Mouse (Mus musculus) forebrain, postnatal 0 days (tissue): ENCODE results near the gene Nek7. TPM values are rescaled to one million over a fixed set of nuclear protein-coding genes. Genes with fewer than 3 reads are reported as not detected.
A peak's percentile ranks its signal among the peaks of the same experiment; 100 is the strongest.

Experiments used
- ATAC-seq: fragments of 200-750 bp; cut with Nextera tagmentation; 2 replicates; pipeline ENCODE4 v1.8.0; 2017; ENCODE audit warnings: mild to moderate bottlenecking, moderate library complexity
- DNase-seq: peaks from one replicate; pipeline ENCODE4 v3.0.0-alpha.2; 2015
- H3K27ac ChIP-seq: fragments of 300-500 bp; sonication (generic); 2 replicates; pipeline ENCODE4 v1.5.1; 2014; ENCODE audit warnings: low read depth, mild to moderate bottlenecking, antibody characterized with exemption, low read length, moderate library complexity, mixed read lengths
- H3K27me3 ChIP-seq: fragments of 300-500 bp; sonication (generic); 2 replicates; pipeline ENCODE4 v1.6.1; 2014; ENCODE audit warnings: mild to moderate bottlenecking, low read length, mixed read lengths; ENCODE audit not compliant: insufficient read depth
- H3K36me3 ChIP-seq: fragments of 300-500 bp; sonication (generic); 2 replicates; pipeline ENCODE4 v1.6.1; 2014; ENCODE audit warnings: mild to moderate bottlenecking, moderate library complexity; ENCODE audit not compliant: insufficient read depth
- H3K4me1 ChIP-seq: fragments of 300-500 bp; sonication (generic); 2 replicates; pipeline ENCODE4 v1.6.1; 2014; ENCODE audit warnings: antibody characterized with exemption; ENCODE audit not compliant: insufficient read depth
- H3K4me2 ChIP-seq: fragments of 300-500 bp; sonication (generic); 2 replicates; pipeline ENCODE4 v1.6.1; 2014; ENCODE audit warnings: low read depth, mild to moderate bottlenecking, moderate library complexity
- H3K4me3 ChIP-seq: fragments of 300-500 bp; sonication (generic); 2 replicates; pipeline ENCODE4 v1.5.1; 2014; ENCODE audit warnings: low read depth, low read length, mixed read lengths
- H3K9ac ChIP-seq: fragments of 300-500 bp; sonication (generic); 2 replicates; pipeline ENCODE4 v1.6.1; 2014; ENCODE audit warnings: mild to moderate bottlenecking
- H3K9me3 ChIP-seq: fragments of 300-500 bp; sonication (generic); 2 replicates; pipeline ENCODE4 v1.6.1; 2016; ENCODE audit warnings: low read length
- CTCF ChIP-seq: sonication (generic); IDR thresholded peaks from 2 replicates; pipeline ENCODE4 v1.5.1; 2016; ENCODE audit warnings: antibody characterized with exemption, control low read depth, low read depth
- WGBS: fragments of 180-500 bp; shearing (Covaris S2); extraction: QIAGEN DNeasy Blood & Tissue Kit; methylation state at CpG from one replicate; pipeline ENCODE4 v1.1.7; 2014; 5-methylcytosine and 5-hydroxymethylcytosine counted together
- polyA plus RNA-seq: library from polyadenylated mRNA; unstranded; fragments of >200 nt; fragmentation: Nextera tagmentation; extraction: Ambion mirVana; gene quantifications from 2 replicates; pipeline ENCODE4 v1.2.1, GENCODE M21; 2015
- total RNA-seq: library from RNA; depleted of rRNA; stranded (reverse); fragments of >200 nt; gene quantifications from 2 replicates; pipeline ENCODE4 v1.2.3, GENCODE M21; 2014; rRNA removed

Nek7 gene
- total and polyA plus RNA-seq, 2 experiments from 2014 or later: 15.3 to 15.4 TPM

GRCm38 (mm10) chr1:138449476-138449851, 170.5 kb downstream of the Nek7 start:
- H3K4me2 ChIP-seq: no peak overlapping the region

GRCm38 (mm10) chr1:138448635-138449475, 171.1 kb downstream of the Nek7 start:
- Histone ChIP-seq H3K27me3 (no peaks in the 10 kb centered on the region), H3K4me1 (no peaks in the 10 kb centered on the region), H3K4me2 (peak overlapping the region; percentile 19; the same call in 1 of the 2 replicates), H3K9ac (no peak overlapping the region), H3K36me3 (no peaks in the 10 kb centered on the region), H3K4me3 (no peak overlapping the region), H3K27ac (no peak overlapping the region), H3K9me3 (no peaks in the 10 kb centered on the region)
- DNase-seq (peak; percentile 14), ATAC-seq (peak; percentile 58)
- WGBS: 48% methylated on average over 15 of the region's 15 CpGs
- TF ChIP-seq CTCF: no peak

More at GRCm38 (mm10) chr1:138449476-138449851, 170.5 kb downstream of the Nek7 start:
- H3K27ac ChIP-seq: no peak overlapping the region
- H3K4me3 ChIP-seq: no peak overlapping the region
- no peak for TF ChIP-seq CTCF
- H3K27me3 ChIP-seq: no peaks in the 10 kb centered on the region
- DNase-seq: no peak
- no peaks in the 10 kb centered on the region for H3K9me3 ChIP-seq
- WGBS: 65% methylated on average over 2 of the region's 2 CpGs
- ATAC-seq: no peak
- no peaks in the 10 kb centered on the region for H3K36me3 ChIP-seq
- H3K9ac ChIP-seq: no peak overlapping the region
- H3K4me1 ChIP-seq: no peaks in the 10 kb centered on the region

GRCm38 (mm10) chr1:138446846-138447245, 173.1 kb downstream of the Nek7 start:
- WGBS: 59% methylated on average over 1 of the region's 1 CpGs
- H3K4me1 ChIP-seq: no peaks in the 10 kb centered on the region
- TF ChIP-seq CTCF: no peak
- H3K36me3 ChIP-seq: no peaks in the 10 kb centered on the region
- DNase-seq (no peak), ATAC-seq (no peak)
- H3K27ac ChIP-seq: no peak overlapping the region
- H3K9ac ChIP-seq: no peak overlapping the region
- H3K27me3 ChIP-seq: no peaks in the 10 kb centered on the region
- H3K9me3 ChIP-seq: no peaks in the 10 kb centered on the region
- no peak overlapping the region for H3K4me2 ChIP-seq
- no peak overlapping the region for H3K4me3 ChIP-seq

Other genes starting within 250 kb of the Nek7 start
- gene Lhx9, start 228.4 kb upstream of the Nek7 start, total RNA-seq: 19.1 and 30.9 TPM in 2 replicates
- 6.4 and 26.8 TPM in 2 replicates for gene Lhx9, start 228.4 kb upstream of the Nek7 start, polyA plus RNA-seq
- 33.0 and 37.4 TPM in 2 replicates for gene 2310009B15Rik, start 236.7 kb upstream of the Nek7 start, total RNA-seq
- 41.9 and 45.8 TPM in 2 replicates for gene 2310009B15Rik, start 236.7 kb upstream of the Nek7 start, polyA plus RNA-seq